Mouse (Mus musculus) cerebral cortex, adult 2 months (tissue): ENCODE results near the gene Ltbp2.

Experiments
- WGBS: fragments of 180-500 bp; shearing (Covaris S2); methylation state at CpG from one replicate; pipeline ENCODE4 v1.1.7; 2018; 5-methylcytosine and 5-hydroxymethylcytosine counted together

Ltbp2 gene

GRCm38 (mm10) chr12:84759063-84759462 is 117.3 kb downstream of the Ltbp2 start:
- WGBS = 85% methylated on average over 2 of the region's 2 CpGs

GRCm38 (mm10) chr12:84756016-84756415 is 120.3 kb downstream of the Ltbp2 start:
- 59% methylated on average over 10 of the region's 10 CpGs for WGBS

GRCm38 (mm10) chr12:84755008-84755695 is 121.2 kb downstream of the Ltbp2 start:
- 26% methylated on average over 16 of the region's 16 CpGs for WGBS

- 37% methylated on average over 14 of the region's 14 CpGs for WGBS
These were observed 124.0 kb downstream of the Ltbp2 start for GRCm38 (mm10) chr12:84752131-84752977.

GRCm38 (mm10) chr12:84750661-84751060 is 125.7 kb downstream of the Ltbp2 start:
- 73% methylated on average over 14 of the region's 14 CpGs for WGBS

- 73% methylated on average over 3 of the region's 3 CpGs for WGBS
These were observed 128.2 kb downstream of the Ltbp2 start for GRCm38 (mm10) chr12:84748134-84748533.

GRCm38 (mm10) chr12:84745700-84746099 is 130.6 kb downstream of the Ltbp2 start:
- 77% methylated on average over 4 of the region's 4 CpGs for WGBS

GRCm38 (mm10) chr12:84743496-84743895 is 132.8 kb downstream of the Ltbp2 start:
- WGBS = 95% methylated on average over 10 of the region's 10 CpGs

- 65% methylated on average over 13 of the region's 13 CpGs for WGBS
These were observed 143.0 kb downstream of the Ltbp2 start for GRCm38 (mm10) chr12:84733366-84733765.
